Mouse (Mus musculus): ENCODE measurements around the gene 4930595D18Rik. TPM values are rescaled to one million over a fixed set of nuclear protein-coding genes. Genes with fewer than 3 reads are reported as not detected.

4930595D18Rik gene
- polyA plus RNA-seq, 1 experiment, result not detected

DNA sequence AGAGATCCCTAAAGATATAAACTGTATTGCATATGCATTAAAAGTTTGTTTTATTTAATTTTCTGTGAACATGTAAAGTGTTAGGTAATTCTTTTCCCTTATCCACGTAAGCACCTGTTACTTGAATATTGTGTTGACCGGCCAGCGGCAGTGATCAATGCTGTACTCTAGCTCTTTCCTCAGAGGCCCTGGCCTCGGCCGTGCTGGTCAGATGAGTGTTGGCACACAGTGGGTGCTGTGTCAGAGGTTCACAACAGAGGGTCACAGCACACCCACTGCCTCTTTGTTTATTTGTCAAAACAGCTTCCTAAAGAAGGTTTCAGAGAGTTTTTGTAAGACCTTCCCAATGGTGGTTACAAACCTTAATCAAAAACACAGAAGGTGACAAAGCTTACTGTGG lies 69.7 kb downstream of the 4930595D18Rik start:
- H3K27me3 ChIP-seq (ENCODE audit: control insufficient read depth, insufficient read depth, low read length), result no peaks in the 10 kb centered on the region
- DNase-seq (ENCODE audit: low read depth in 1 of 2, low spot score in 2 of 2), result no peak
- peaks cover 38% of the 10 kb centered on the region for H3K36me3 ChIP-seq (ENCODE audit: control insufficient read depth, insufficient read depth, low read length)
- H3K4me1 ChIP-seq (ENCODE audit: control insufficient read depth, insufficient read depth, insufficient read length), result no peaks in the 10 kb centered on the region
- no peak overlapping the region for H3K4me3 ChIP-seq (ENCODE audit: extremely low read depth, insufficient read depth, insufficient read length)
- WGBS, result 96% methylated on average over 5 of the region's 5 CpGs
- TF ChIP-seq POLR2A (IDR thresholded peaks at IDR 0.05; ENCODE audit: low read depth, low read length), result no peak
- TF ChIP-seq CTCF (IDR thresholded peaks at IDR 0.05; ENCODE audit: extremely low read depth, insufficient read depth, insufficient read length, insufficient replicate concordance), result no peak
- no peak overlapping the region for H3K27ac ChIP-seq (ENCODE audit: insufficient read depth, low read length)

DNA sequence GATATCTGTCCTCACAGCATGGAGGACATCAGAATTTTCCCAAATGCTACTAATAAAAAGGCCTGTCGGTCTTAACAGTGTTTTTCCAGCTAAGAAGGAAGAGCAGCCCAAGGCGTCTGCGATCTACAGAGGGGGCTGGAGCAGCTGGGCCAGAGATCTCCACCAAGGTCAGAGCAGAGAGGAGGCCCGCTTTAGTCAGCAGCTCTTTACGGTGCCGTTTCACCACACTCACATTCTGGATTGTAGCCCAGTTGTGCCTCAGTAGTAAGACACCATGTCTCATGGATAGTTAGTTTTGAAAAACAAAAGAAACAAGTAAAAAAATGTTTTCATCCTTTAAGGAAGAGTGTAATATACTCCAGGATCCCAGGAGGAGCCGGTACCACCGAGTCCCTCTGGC lies 73.1 kb downstream of the 4930595D18Rik start:
- Histone ChIP-seq H3K36me3 (ENCODE audit: control insufficient read depth, insufficient read depth, low read length) (peaks cover 40% of the 10 kb centered on the region), H3K4me3 (ENCODE audit: extremely low read depth, insufficient read depth, insufficient read length) (no peak overlapping the region), H3K27ac (ENCODE audit: insufficient read depth, low read length) (no peak overlapping the region), H3K4me1 (ENCODE audit: control insufficient read depth, insufficient read depth, insufficient read length) (no peaks in the 10 kb centered on the region), H3K27me3 (ENCODE audit: control insufficient read depth, insufficient read depth, low read length) (no peaks in the 10 kb centered on the region)
- TF ChIP-seq CTCF (IDR thresholded peaks at IDR 0.05; ENCODE audit: extremely low read depth, insufficient read depth, insufficient read length, insufficient replicate concordance), result no peak
- DNase-seq (ENCODE audit: low read depth in 1 of 2, low spot score in 2 of 2), result no peak
- 96% methylated on average over 8 of the region's 8 CpGs for WGBS

Other genes with a start within 250 kb of the 4930595D18Rik start
- gene Ankrd9, start 205.5 kb downstream of the 4930595D18Rik start, polyA plus RNA-seq (2012; rRNA removed), result 21.0 and 25.6 TPM in 2 replicates
- gene Rcor1, start 145.1 kb downstream of the 4930595D18Rik start, polyA plus RNA-seq (2012; rRNA removed), result 7.1 and 7.8 TPM in 2 replicates
- gene Traf3, start 18.1 kb downstream of the 4930595D18Rik start, polyA plus RNA-seq (2012; rRNA removed), result 29.2 and 37.7 TPM in 2 replicates
- 1.2 and 2.3 TPM in 2 replicates for gene Amn, start 86.6 kb upstream of the 4930595D18Rik start, polyA plus RNA-seq (2012; rRNA removed)
- gene Cdc42bpb, start 193.2 kb upstream of the 4930595D18Rik start, polyA plus RNA-seq (2012; rRNA removed), result 78.4 and 91.2 TPM in 2 replicates
- 2.0 and 3.5 TPM in 2 replicates for gene Lbhd2, start 222.3 kb upstream of the 4930595D18Rik start, polyA plus RNA-seq (2012; rRNA removed)
- 36.2 and 50.4 TPM in 2 replicates for gene Exoc3l4, start 232.5 kb upstream of the 4930595D18Rik start, polyA plus RNA-seq (2012; rRNA removed)

All from spleen, adult 2 months (tissue).